Mouse (Mus musculus) Patski (cell line): ENCODE data around the gene Proz. TPM values are rescaled to one million over a fixed set of nuclear protein-coding genes. Genes with fewer than 3 reads are reported as not detected.

Experiments
- ATAC-seq: fragments of 100-300 bp; one replicate; pipeline ENCODE4 v1.8.0; 2021
- CTCF ChIA-PET: fragments of 350-600 bp; sonication (Branson Sonifier 250); formaldehyde crosslinking; loops from one replicate; lab custom pipeline; 2022; ENCODE audit warnings: inconsistent platforms; lab: Charles Lee
- POLR2A ChIA-PET: fragments of 350-600 bp; sonication (Branson Sonifier 250); formaldehyde crosslinking; loops from one replicate; lab custom pipeline; 2022; ENCODE audit warnings: antibody characterized with exemption, inconsistent platforms; lab: Charles Lee
- DNase-seq: peaks from one replicate; pipeline ENCODE4 v3.0.0-alpha.2; 2011; ENCODE audit warnings: low read depth, low spot score
- H3K27me3 ChIP-seq: fragments of 371-371 bp; one replicate; pipeline ENCODE4 v1.5.1; 2021
- CTCF ChIP-seq: fragments of 100-300 bp; IDR thresholded peaks from one replicate; pipeline ENCODE4 v1.5.1; 2021
- in situ Hi-C: fragments of 300-500 bp; cut with MboI; formaldehyde crosslinking; loops from 3 replicates; pipeline ENCODE4 v1.11.1; 2018; ENCODE audit warnings: low pct_unique_long_range_greater_than_20kb, mixed read lengths
- polyA plus RNA-seq: library from polyadenylated mRNA; unstranded; gene quantifications from one replicate; pipeline ENCODE4 v1.2.3, GENCODE M21; 2021

Gene Proz
- polyA plus RNA-seq, 1 experiment from 2014 or later, result 0.13 TPM

DNA sequence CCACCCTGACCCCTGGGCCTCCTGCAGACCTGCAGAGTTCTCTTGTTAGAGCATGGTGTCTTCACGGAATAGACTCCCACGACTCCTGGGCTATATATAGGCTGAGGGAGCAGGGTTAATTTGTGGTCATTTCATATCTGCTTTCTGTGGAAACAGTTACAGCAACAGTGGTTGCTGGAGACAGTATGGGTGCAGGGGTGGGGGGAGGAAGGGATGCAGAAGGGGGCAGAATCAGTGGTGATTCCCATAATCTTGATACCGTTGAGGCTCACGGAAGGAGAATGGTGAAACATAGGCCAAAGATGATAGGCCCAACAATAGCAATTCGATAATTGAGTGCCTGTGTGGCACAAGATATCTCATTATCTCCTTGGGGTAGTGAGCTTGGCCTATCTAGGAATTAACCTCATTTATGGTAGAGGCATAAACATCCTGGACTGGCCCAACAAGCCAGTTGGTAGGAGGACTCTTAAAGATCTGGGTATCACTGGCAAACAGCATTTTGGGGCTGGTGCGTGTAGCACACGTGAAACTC, 62.2 kb downstream of the Proz start:
- no peak for DNase-seq
- ATAC-seq, result no peak
- POLR2A ChIA-PET, result no interaction called here
- TF ChIP-seq CTCF, result no peak
- CTCF ChIA-PET, result interaction anchor here (1.1 kb wide), 1 partner anchor 25 kb away, joined by 3 read pairs; no protein-coding TSS in a partner anchor
- in situ Hi-C loops, result no loop called here
- H3K27me3 ChIP-seq, result no peaks in the 10 kb centered on the region

DNA sequence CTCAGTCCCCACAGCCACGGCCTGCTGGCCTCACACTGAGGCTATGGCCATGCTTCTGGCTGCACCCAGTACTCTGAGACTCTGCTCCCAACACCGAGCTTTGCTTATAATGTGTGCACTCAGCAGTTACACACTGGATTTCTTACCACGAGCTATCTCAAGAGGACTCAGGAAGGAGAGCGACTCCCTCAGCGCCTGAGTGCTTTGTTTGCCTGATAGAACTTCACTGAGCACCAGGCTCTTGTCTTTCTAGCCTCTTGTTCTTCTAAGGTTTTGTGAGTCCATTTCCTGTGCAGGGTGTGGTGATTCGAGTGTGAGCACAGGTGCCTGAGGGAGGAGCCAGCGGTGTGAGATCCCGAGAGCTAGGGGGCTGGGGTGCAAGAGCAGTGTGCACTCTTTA, 64.2 kb downstream of the Proz start:
- in situ Hi-C loops, result no loop called here
- H3K27me3 ChIP-seq, result no peaks in the 10 kb centered on the region
- CTCF ChIA-PET, result interaction anchor here (1.0 kb wide), 1 partner anchor 12 kb away, joined by 3 read pairs; no protein-coding TSS in a partner anchor
- POLR2A ChIA-PET, result no interaction called here
- no peak for DNase-seq
- TF ChIP-seq CTCF, result no peak
- ATAC-seq, result no peak

Other genes with a start within 250 kb of the Proz start
- 6.8 TPM for gene Mcf2l, start 187.1 kb upstream of the Proz start, polyA plus RNA-seq
- not detected for gene F7, start 34.9 kb upstream of the Proz start, polyA plus RNA-seq
- not detected for gene F10, start 23.6 kb upstream of the Proz start, polyA plus RNA-seq
- gene Pcid2, start 44.5 kb downstream of the Proz start, polyA plus RNA-seq, result 28.3 TPM
- 112 TPM for gene Cul4a, start 44.7 kb downstream of the Proz start, polyA plus RNA-seq
- 930 TPM for gene Lamp1, start 98.2 kb downstream of the Proz start, polyA plus RNA-seq
- 4.3 TPM for gene Grtp1, start 139.7 kb downstream of the Proz start, polyA plus RNA-seq
- gene Adprhl1, start 193.2 kb downstream of the Proz start, polyA plus RNA-seq, result 0.04 TPM
- gene Dcun1d2, start 227.2 kb downstream of the Proz start, polyA plus RNA-seq, result 32.5 TPM
- 93.8 TPM for gene Tmco3, start 227.3 kb downstream of the Proz start, polyA plus RNA-seq